Mouse (Mus musculus) central nervous system, embryonic 11.5 days (tissue): ENCODE results near the gene Shisal1. TPM values are rescaled to one million over a fixed set of nuclear protein-coding genes. Genes with fewer than 3 reads are reported as not detected.

Experiments
- polyA plus RNA-seq: library from polyadenylated mRNA; depleted of rRNA; stranded (reverse); fragments of >200 nt; gene quantifications from 2 replicates; pipeline ENCODE4 v1.2.3, GENCODE M21; 2012; rRNA removed

Shisal1 gene
- polyA plus RNA-seq: 8.1 and 8.7 TPM in 2 replicates

DNA sequence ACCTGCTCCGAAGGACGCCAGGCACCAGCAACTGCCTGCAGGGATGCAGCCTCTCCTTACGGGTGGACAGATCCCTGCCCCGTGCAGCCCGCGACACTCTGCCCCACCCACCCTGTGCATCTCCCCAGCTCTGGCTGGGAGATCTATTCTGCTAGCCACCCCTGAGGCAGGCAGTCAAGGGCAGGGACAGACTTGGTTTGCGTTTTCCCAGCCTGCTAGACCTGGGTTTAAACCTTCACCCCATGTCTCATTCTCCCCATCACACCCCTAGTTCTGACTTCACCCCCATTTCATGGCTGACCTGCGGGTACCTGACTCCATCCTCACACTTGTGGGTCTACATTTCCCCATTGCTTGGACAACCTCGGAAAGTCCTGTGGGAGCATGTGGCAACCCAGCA is at the start of gene Shisal1:
TSS of gene Shisal1 (minus strand) at position 101 of the 400 bp plus-strand sequence.

Other genes starting within 250 kb of the Shisal1 start
- gene Parvb, start 215.1 kb downstream of the Shisal1 start, polyA plus RNA-seq: 19.6 and 25.3 TPM in 2 replicates
- gene Parvg, start 123.1 kb downstream of the Shisal1 start, polyA plus RNA-seq: 1.5 TPM in 2 replicates
- 18.4 and 22.5 TPM in 2 replicates for gene Rtl6, start 110.7 kb upstream of the Shisal1 start, polyA plus RNA-seq
- gene Prr5, start 222.5 kb upstream of the Shisal1 start, polyA plus RNA-seq: 12.5 and 19.8 TPM in 2 replicates